Mouse (Mus musculus) lung, postnatal 14 days (tissue): ENCODE measurements at regions not wholly inside any gene's neighbourhood (a gene's known extent, or its start where the extent isn't known, plus 50 kb on each side); places are given as distances from the start of the nearest gene placed in this dataset.

ENCODE experiments used
- DNase-seq: peaks from one replicate; pipeline ENCODE4 v3.0.0; 2021

GRCm38 (mm10) chr9:69814432-69814831, 53.7 kb upstream of the Foxb1 start:
- DNase-seq, result peak; percentile 0

- DNase-seq, result no peak
Observed at GRCm38 (mm10) chr9:69823179-69823966, 62.6 kb upstream of the Foxb1 start.

- no peak for DNase-seq
Observed at GRCm38 (mm10) chr9:69828428-69828827, 67.7 kb upstream of the Foxb1 start.

GRCm38 (mm10) chr9:69835396-69835795, 74.7 kb upstream of the Foxb1 start:
- no peak for DNase-seq

- DNase-seq, result no peak
Observed at GRCm38 (mm10) chr9:69839198-69839597, 78.5 kb upstream of the Foxb1 start.

- DNase-seq, result no peak
Observed at GRCm38 (mm10) chr9:69844712-69845111, 84.0 kb upstream of the Foxb1 start.

- DNase-seq, result no peak
Observed at GRCm38 (mm10) chr9:69845210-69845609, 84.5 kb upstream of the Foxb1 start.

GRCm38 (mm10) chr9:69856621-69857020, 95.9 kb upstream of the Foxb1 start:
- DNase-seq, result peak; percentile 24

- DNase-seq, result no peak
Observed at GRCm38 (mm10) chr9:69858619-69859018, 97.9 kb upstream of the Foxb1 start.

GRCm38 (mm10) chr9:69870182-69870581, 109.4 kb upstream of the Foxb1 start:
- no peak for DNase-seq

GRCm38 (mm10) chr9:69886351-69886750, 102.9 kb upstream of the Bnip2 start:
- no peak for DNase-seq

- no peak for DNase-seq
Observed at GRCm38 (mm10) chr9:69898016-69898415, 91.2 kb upstream of the Bnip2 start.

GRCm38 (mm10) chr9:69899371-69899770, 89.9 kb upstream of the Bnip2 start:
- DNase-seq, result no peak

- DNase-seq, result peak; percentile 9
Observed at GRCm38 (mm10) chr9:69900871-69901270, 88.4 kb upstream of the Bnip2 start.

GRCm38 (mm10) chr9:69907123-69907945, 81.9 kb upstream of the Bnip2 start:
- no peak for DNase-seq

- DNase-seq, result no peak
Observed at GRCm38 (mm10) chr9:69910621-69911020, 78.6 kb upstream of the Bnip2 start.

- DNase-seq, result no peak
Observed at GRCm38 (mm10) chr9:69928126-69928525, 61.1 kb upstream of the Bnip2 start.

GRCm38 (mm10) chr9:69937863-69938262, 51.4 kb upstream of the Bnip2 start:
- DNase-seq, result no peak
